Mouse (Mus musculus) urinary bladder, adult 2 months (tissue): ENCODE data around the gene Zfp768. TPM values are rescaled to one million over a fixed set of nuclear protein-coding genes. Genes with fewer than 3 reads are reported as not detected.
A peak's percentile ranks its signal among the peaks of the same experiment; 100 is the strongest.
"Not testable (repeated sequence)": the region's sequence is repeated elsewhere in the genome, so short reads cannot be mapped to it uniquely, and the experiment has no call there.

ENCODE experiments used
- DNase-seq: peaks from one replicate; pipeline ENCODE4 v3.0.0; 2022; ENCODE audit warnings: low spot score
- polyA plus RNA-seq: library from polyadenylated mRNA; depleted of rRNA; stranded (reverse); fragments of >200 nt; gene quantifications from 2 replicates; pipeline ENCODE4 v1.2.3, GENCODE M21; 2012; rRNA removed

The Zfp768 gene
- 16.9 and 19.8 TPM in 2 replicates for polyA plus RNA-seq

DNA sequence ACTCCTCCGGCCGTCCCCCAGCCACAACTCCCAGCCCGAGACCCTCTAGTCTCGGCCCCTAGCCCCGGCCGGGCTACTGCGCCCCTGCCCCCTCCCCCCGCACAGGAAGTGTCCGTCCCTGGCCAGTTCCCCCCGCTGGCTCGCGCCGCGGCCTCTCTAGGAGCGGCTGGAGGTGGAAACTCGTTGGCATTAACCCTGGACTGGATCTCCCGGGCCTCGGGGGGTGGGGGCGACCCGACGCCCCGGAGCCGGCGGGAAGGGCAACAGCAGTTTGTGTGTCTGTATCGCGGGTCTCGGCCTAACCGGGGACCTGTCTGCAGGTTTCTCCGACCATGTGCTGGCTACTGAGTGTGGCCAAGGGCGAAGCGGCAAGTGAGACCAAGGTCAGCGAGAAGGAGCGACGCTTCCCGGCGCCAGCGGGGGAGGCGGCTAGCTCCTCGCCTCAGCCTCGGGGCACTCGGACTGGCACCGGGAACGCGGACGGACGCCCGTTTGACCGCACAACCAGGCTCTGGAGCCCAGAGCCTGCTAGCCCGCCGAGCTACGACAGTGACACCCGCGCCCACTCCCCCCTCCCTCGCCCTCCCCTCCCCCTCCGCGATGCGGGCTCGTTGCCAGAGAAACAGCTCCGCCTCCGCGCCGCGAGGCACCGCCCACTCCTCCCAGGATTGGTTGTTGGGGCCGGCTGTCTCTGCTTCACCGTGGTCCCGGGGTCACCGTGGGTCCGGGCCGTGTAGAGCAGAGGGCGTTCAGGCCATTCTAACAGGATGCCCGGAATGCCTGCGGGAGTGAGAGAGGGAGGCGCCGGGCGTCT, at the start of gene Zfp768:
Gene Zfp768 (minus strand): TSS at position 78 of the 814 bp plus-strand sequence.
- peak; percentile 98 for DNase-seq

GRCm38 (mm10) chr7:127393944-127394333, 48.5 kb upstream of the Zfp768 start:
- DNase-seq: no peak

DNA sequence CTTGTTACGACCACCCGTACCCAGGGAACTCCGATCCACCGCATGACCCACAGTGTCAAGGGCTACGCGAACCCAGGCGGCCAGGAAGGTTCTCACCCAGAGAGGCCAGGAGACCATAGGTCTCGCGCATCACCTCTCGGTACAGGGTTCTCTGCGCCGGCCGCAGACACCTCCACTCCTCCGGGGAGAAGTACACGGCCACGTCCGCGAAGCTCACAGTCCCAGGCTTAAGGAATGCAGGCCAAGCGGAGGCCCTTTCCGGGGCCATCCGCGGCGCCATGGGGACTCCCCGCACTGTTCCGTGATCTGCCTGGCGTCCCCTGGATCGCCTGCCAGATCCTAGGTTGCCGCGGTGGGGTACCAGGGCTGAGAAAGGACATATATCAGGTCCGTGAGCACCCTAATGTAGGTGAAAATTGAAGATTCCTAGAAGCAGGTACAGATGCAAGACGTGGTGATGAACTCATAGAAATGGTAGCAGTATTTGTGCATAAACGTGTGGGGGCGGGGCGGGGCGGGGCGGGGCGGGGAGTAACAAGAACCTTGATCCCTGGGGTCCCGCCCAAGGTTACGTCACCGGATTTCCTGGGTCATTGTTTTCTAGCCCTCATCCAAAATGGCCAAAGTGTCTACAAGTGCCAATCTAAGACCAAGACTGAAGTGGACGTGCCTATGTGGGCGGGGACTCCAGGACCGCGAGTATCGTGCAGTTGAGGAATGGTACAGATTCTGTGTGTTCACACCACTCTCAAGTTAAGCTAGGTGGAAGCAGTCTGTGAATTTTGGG, 48.0 kb upstream of the Zfp768 start, which contains the start of gene E430018J23Rik:
Gene E430018J23Rik (minus strand): TSS at position 473 of the 787 bp plus-strand sequence.
- DNase-seq: peak; percentile 70

DNA sequence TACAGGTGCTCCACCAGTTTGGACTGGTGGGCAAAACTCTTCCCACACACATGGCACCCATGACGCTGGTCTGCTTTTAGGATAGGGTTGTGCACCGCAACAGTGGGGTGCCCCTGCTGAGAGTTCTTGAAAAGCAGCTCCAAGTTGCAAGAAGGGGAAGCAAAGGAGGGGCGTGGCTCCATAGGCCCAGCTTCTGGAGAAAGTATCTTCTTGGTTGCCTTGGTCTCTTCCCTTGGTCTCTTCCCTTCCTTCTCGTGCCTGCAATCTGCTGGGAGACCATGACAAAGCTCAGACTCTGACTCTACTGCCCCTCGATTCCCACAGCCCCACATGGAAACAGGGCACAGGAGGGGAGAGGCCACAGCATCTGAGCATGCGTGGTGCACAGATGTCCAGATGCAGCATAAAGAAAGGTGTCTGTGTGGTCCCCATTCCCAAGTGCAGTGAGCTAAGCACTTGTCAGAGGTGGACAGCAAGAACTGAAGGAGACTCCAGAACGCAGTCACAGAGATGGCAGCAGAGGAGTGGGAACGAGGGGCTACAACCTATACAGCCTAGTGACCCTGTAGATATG, 46.9 kb upstream of the Zfp768 start:
- no peak for DNase-seq

DNA sequence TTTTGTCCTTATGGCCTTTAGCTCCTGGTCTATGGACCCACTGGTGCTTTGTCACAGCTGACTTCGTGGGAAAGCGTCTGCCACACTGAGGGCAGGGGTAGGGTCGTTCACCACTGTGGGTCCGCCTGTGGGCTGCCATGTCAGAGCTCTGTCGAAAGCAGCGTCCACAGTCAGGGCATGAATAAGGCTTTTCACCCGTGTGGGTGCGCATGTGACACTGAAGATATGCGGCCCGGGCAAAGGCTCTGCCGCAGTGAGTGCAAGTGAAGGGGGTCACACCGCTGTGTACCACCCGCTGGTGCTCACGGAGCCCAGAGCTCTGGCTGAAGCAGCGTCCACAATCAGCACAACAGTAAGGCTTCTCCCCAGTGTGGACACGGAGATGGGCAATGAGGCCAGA, 46.1 kb upstream of the Zfp768 start:
- no peak for DNase-seq

DNA sequence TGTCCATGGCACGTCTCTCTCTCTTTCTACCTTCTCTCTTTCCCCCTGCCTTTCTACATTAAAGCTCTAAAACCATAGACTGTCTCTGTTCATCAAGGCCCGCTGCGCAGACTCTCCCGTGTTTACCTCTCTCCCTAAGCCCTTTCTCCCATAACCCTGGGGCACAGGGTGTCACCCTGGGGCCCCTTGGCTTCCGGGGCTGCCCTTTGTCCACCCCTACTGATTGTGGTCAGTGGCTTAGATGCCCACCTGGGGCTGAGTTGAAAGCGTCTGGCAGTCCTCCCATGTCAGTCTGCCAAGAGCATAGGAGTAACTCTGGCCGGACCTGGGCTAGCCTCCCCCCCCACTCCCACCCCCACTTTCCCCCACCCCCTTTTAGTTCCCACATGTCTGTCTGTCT, 44.9 kb upstream of the Zfp768 start:
- DNase-seq: no peak

GRCm38 (mm10) chr7:127388201-127388600, 42.8 kb upstream of the Zfp768 start:
- not testable (repeated sequence) for DNase-seq

- DNase-seq: peak; percentile 58
These were observed 41.4 kb upstream of the Zfp768 start, which contains the start of gene 9130019O22Rik for GRCm38 (mm10) chr7:127386641-127387392. TSS of gene 9130019O22Rik (minus strand) at chr7:127387166.

DNA sequence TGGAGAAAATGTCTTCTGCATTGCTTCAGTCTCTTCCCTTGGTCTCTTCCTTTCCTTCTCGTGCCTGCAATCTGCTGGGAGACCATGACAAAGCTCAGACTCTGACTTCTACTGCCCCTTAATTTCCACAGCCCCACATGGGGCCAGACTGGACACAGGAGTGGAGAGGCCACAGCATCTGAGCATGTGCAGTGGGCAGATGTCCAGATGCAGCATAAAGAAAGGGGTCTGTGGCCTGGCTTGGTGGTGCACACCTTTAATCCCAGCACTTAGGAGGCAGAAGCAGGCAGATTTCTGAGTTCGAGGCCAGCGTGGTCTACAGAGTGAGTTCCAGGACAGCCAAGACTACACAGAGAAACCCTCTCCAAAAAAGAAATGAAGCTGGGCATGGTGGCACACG, 40.2 kb upstream of the Zfp768 start:
- DNase-seq: not testable (repeated sequence)

DNA sequence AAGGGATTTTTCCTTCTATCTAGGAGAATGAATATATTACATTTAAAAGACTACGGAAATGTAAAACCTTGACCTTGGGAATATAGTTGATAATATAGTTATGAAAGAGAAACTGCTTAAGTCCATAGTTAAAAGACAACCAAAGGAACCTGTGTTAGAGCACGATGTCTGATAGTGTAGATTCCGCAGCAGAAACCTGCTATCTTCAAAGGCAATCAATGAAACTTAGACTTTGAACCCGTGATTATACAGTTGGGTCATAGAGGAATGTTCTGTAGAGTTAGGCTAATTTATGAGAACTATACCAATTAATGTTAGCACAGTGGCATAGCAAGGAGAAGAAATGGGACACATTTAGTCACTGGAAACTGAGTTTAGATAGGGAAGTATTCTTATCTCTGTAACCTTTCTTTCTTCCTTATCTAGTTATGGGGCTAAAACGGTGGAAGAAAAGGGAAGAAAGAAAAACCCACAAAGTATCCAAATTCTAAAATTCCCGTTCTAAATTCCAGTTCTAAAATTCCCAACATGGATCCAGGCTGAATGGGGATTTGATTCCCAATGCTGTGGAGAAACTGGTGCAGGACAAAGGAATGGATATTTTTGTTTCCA, 33.0 kb upstream of the Zfp768 start:
- no peak for DNase-seq

GRCm38 (mm10) chr7:127375271-127376245, 30.2 kb upstream of the Zfp768 start, which contains the start of gene Zfp747:
TSS of gene Zfp747 (minus strand) at chr7:127376050.
- peak; percentile 77 for DNase-seq

DNA sequence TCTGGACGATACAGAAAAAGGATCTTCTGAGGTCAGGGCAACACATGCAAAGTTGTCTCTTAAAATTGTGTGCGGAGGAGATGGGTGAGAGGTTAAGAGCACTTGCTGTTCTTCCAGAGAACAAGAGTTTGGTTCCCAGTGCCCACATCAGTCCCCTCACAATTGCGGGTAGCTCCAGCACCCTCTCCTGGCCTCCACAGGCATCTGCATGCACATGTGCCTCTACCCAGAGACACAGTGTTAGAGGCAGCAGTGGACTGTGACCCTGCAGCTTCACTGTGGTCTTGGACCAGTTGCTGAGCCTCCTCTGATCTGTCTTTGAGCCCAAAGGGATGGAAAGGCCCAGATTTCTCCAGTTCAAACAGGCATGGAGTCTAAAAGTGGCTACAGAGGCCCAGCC, 26.5 kb upstream of the Zfp768 start:
- DNase-seq: not testable (repeated sequence)

DNA sequence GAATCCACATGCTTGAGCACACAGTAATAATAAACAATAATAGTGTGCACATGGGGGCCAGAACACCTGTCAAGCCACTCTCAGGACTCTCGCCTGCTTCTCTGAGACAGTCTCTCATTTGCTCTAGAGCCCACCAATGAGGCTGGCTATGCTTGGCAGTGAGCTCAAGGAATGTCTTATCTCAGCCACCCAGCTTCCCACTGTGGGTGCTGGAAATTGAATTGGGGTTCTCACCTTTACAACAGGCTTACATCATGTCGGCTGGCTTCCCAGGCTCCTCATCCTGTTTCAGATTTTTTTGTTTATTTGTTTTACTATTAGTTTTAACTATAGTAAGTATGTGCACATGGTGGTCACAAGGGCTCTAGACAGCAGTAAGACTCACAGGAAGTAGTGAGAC, 25.8 kb upstream of the Zfp768 start:
- no peak for DNase-seq

DNA sequence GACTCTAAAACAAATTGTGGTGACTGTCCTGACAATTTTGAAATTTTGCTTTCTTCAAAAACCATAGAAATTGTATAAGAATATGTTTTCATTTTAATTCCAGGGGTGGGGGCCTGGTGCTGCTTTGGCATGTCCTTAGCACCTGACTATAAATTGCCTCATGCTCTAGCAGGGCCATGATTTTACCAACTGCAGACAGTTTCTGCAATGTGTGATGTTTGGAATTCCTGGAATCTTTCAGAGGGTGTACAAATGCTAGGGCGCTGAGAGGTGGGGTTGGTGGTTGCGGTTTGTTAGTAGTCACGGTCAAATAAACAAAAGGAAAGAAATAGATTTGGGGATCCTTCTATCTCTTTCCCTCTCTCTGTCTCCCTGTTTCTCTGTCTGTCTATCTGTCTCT, 20.9 kb upstream of the Zfp768 start:
- DNase-seq: no peak

DNA sequence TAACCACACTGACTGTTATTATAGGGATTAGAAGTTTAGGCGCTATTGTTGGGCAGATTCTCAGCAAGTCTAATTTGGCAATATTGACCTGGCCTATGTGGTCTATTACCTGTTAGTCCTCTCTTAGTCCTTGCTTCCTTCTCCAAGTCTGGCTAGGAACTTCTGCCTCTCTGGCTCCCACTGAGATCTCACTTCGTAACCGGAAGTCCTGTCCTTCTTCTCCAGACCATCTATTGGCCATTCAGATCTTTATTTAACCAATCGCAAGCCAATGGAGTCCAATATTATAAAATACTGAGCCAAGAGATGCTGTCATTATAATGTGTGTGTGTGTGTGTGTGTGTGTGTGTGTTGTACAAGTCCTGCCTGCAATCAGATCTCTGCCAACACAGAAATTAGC, 18.8 kb upstream of the Zfp768 start:
- DNase-seq: no peak

- no peak for DNase-seq
These were observed 18.1 kb upstream of the Zfp768 start for GRCm38 (mm10) chr7:127363475-127363921.

DNA sequence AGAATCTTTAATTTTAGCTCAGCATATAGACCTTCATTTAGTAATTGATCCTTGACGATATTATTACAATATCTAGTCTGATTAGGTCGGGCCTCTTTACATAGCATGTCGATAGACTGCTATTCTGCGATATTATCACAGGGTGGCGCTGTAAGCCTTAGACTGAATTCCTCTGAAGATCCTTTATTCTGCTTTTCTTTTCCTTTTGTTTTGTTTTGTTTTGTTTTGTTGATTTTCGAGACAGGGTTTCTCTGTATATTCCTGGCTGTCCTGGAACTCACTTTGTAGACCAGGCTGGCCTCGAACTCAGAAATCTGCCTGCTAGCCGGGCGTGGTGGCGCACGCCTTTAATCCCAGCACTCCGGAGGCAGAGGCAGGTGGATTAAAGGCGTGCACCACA, 17.0 kb upstream of the Zfp768 start:
- not testable (repeated sequence) for DNase-seq

- DNase-seq: no peak
These were observed 16.1 kb upstream of the Zfp768 start for GRCm38 (mm10) chr7:127361449-127361848.

DNA sequence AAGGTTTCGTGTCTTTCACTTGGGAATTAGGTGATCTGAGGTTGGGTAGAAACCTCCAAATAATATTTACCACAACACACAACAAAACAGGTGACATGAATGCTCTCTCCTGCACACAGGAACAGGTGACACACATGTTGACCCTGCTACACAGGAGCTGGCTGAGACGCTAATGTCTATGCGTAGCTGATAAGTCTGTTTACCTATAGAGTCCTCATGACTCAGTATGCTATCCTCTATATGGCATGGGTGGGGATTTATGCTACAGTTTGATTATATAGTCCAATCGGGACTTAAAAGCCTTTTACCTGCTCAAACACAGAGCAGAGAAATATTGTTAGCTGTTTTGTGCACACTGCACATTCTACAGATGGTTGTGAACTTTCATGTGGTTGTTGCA, 14.9 kb upstream of the Zfp768 start:
- no peak for DNase-seq

GRCm38 (mm10) chr7:127358472-127358871, 13.1 kb upstream of the Zfp768 start:
- DNase-seq: no peak
